8 mouse cellular contexts compared by ENCODE assay signal in the genomic region with DNA sequence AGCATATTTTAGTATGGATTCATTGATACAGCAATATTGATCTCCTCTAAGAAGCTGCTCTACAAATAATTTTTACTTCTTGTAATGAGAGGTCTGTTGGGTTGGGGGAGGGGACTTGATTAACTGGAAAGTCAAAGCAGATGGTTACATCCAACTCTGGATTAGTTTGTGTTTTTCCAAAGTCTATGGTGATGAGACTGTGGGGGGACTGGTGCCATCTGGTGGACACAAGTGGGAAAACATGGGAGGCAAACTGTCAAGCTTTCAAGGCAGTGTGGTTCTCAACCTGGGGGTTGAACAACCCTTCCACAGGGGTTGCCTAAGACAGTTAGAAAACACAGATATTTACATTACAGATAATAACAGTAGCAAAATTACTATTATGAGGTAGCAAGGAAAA. TPM values are rescaled to one million over a fixed set of nuclear protein-coding genes. Genes with fewer than 3 reads are reported as not detected.
DNase-seq lines count a peak whose midpoint lies in the region; ATAC-seq and TF ChIP-seq lines count a peak whose summit lies in the region.

No protein-coding gene starts in this region.

- DNase-seq in forebrain, embryonic 10.5 days (ENCODE audit: extremely low spot score, low spot score) = peak; percentile 45
- peak; percentile 58 for DNase-seq in ES-CJ7 (ENCODE audit: low read depth, low spot score)
- peak; percentile 18 for DNase-seq in cerebellum, adult 9-10 months
- DNase-seq in frontal cortex, postnatal 36 days (ENCODE audit: low spot score in 2 of 2) = peak; percentile 55 to 75
- DNase-seq in kidney, postnatal 10 days = peak; percentile 74
- DNase-seq in lung, adult 2 months = peak; percentile 26
- DNase-seq in right cerebral cortex, postnatal 10 days (ENCODE audit: low spot score in 2 of 2) = peak; percentile 55 to 73

- ATAC-seq in forebrain, embryonic 12.5 days (ENCODE audit: low FRiP score) = no peak

- no peak overlapping the region for H3K4me2 ChIP-seq in forebrain, embryonic 12.5 days

- H3K9ac ChIP-seq in forebrain, embryonic 12.5 days = no peak overlapping the region

- no peaks in the 10 kb centered on the region for H3K36me3 ChIP-seq in forebrain, embryonic 10.5 days (replicated peaks)
- H3K36me3 ChIP-seq in forebrain, embryonic 12.5 days (replicated peaks) = no peaks in the 10 kb centered on the region

- H3K27ac ChIP-seq in forebrain, embryonic 10.5 days = no peak overlapping the region
- no peak overlapping the region for H3K27ac ChIP-seq in forebrain, embryonic 12.5 days

- no peaks in the 10 kb centered on the region for H3K4me1 ChIP-seq in forebrain, embryonic 10.5 days
- no peaks in the 10 kb centered on the region for H3K4me1 ChIP-seq in forebrain, embryonic 12.5 days
- 0 out of 2 replicates have a peak, but pooled peaks cover 3% of the 10 kb centered on the region for H3K4me1 ChIP-seq in lung, adult 2 months (ENCODE audit: control insufficient read depth, insufficient read depth, low read length)

- H3K9me3 ChIP-seq in forebrain, embryonic 10.5 days = no peaks in the 10 kb centered on the region
- H3K9me3 ChIP-seq in forebrain, embryonic 12.5 days = no peaks in the 10 kb centered on the region

- no peaks in the 10 kb centered on the region for H3K27me3 ChIP-seq in forebrain, embryonic 10.5 days (ENCODE audit: poor library complexity, severe bottlenecking)
- H3K27me3 ChIP-seq in forebrain, embryonic 12.5 days = no peaks in the 10 kb centered on the region

- no peak overlapping the region for H3K4me3 ChIP-seq in forebrain, embryonic 10.5 days
- no peak overlapping the region for H3K4me3 ChIP-seq in forebrain, embryonic 12.5 days (replicated peaks)
- H3K4me3 ChIP-seq in lung, adult 2 months (replicated peaks; ENCODE audit: extremely low read depth, low read depth, low read length) = no peak overlapping the region

- TF ChIP-seq POLR2A in lung, adult 2 months (IDR thresholded peaks at IDR 0.05; ENCODE audit: borderline replicate concordance, extremely low read depth, low read depth, low read length) = no peak

- peak; percentile 77 for TF ChIP-seq CTCF in lung, adult 2 months (IDR thresholded peaks at IDR 0.05; ENCODE audit: insufficient read depth, low read length)

RNA-seq across cellular contexts. Expression of gene Tmem182, which starts 39.2 kb away (rescaled TPM):
- not detected in 2 replicates for polyA plus RNA-seq in forebrain, embryonic 10.5 days (2016; fragmentation: Nextera tagmentation; extraction: Ambion mirVana)
- polyA plus RNA-seq in forebrain, embryonic 12.5 days (2016; fragmentation: Nextera tagmentation; extraction: Ambion mirVana) = 0.11 and 0.12 TPM in 2 replicates
- polyA plus RNA-seq in lung, adult 2 months (2012; rRNA removed) = 0.97 and 4.9 TPM in 2 replicates

RNA-seq across cellular contexts. Expression of gene Mfsd9, which starts 54.1 kb away (rescaled TPM):
- polyA plus RNA-seq in forebrain, embryonic 10.5 days (2016; fragmentation: Nextera tagmentation; extraction: Ambion mirVana) = 2.2 and 2.7 TPM in 2 replicates
- 3.0 and 3.2 TPM in 2 replicates for polyA plus RNA-seq in forebrain, embryonic 12.5 days (2016; fragmentation: Nextera tagmentation; extraction: Ambion mirVana)
- polyA plus RNA-seq in lung, adult 2 months (2012; rRNA removed) = 1.8 and 2.8 TPM in 2 replicates

Comparison
In these comparisons a context has a peak if more than half of its experiments do, and no peak if none do; other contexts are left out.
1. DNase-seq: peak in every context shown above with its lines; median percentile 74 in kidney, postnatal 10 days; 65 in frontal cortex, postnatal 36 days; 64 in right cerebral cortex, postnatal 10 days; 58 in ES-CJ7; 45 in forebrain, embryonic 10.5 days; 26 in lung, adult 2 months; 18 in cerebellum, adult 9-10 months.